Mouse (Mus musculus): ENCODE data around the gene Wnt3. TPM values are rescaled to one million over a fixed set of nuclear protein-coding genes. Genes with fewer than 3 reads are reported as not detected.
"Not testable (repeated sequence)": the region's sequence is repeated elsewhere in the genome, so short reads cannot be mapped to it uniquely, and the experiment has no call there.

The Wnt3 gene
- polyA plus RNA-seq, 1 experiment from 2014 or later = 5.3 TPM

GRCm38 (mm10) chr11:103760891-103761290 lies 13.1 kb upstream of the Wnt3 start:
- not testable (repeated sequence) for DNase-seq (ENCODE audit: low spot score); ATAC-seq (replicated peaks; ENCODE audit: insufficient number of reproducible peaks, low FRiP score, low TSS enrichment, low read depth); H3K9ac ChIP-seq (replicated peaks; ENCODE audit: low read length); H3K27me3 ChIP-seq (ENCODE audit: control insufficient read depth, insufficient read depth, low read length); H3K36me3 ChIP-seq (replicated peaks; ENCODE audit: control insufficient read depth, insufficient read depth, low read depth, low read length); H3K4me1 ChIP-seq (ENCODE audit: control insufficient read depth, insufficient read depth, low read length); H3K9me3 ChIP-seq (replicated peaks; ENCODE audit: control insufficient read depth, low read length); H3K4me3 ChIP-seq (ENCODE audit: low read depth, low read length); H3K27ac ChIP-seq (replicated peaks; ENCODE audit: low read depth, low read length); H3K4me2 ChIP-seq (ENCODE audit: low read depth, low read length)
- 92% methylated on average over 5 of the region's 5 CpGs for WGBS

DNA sequence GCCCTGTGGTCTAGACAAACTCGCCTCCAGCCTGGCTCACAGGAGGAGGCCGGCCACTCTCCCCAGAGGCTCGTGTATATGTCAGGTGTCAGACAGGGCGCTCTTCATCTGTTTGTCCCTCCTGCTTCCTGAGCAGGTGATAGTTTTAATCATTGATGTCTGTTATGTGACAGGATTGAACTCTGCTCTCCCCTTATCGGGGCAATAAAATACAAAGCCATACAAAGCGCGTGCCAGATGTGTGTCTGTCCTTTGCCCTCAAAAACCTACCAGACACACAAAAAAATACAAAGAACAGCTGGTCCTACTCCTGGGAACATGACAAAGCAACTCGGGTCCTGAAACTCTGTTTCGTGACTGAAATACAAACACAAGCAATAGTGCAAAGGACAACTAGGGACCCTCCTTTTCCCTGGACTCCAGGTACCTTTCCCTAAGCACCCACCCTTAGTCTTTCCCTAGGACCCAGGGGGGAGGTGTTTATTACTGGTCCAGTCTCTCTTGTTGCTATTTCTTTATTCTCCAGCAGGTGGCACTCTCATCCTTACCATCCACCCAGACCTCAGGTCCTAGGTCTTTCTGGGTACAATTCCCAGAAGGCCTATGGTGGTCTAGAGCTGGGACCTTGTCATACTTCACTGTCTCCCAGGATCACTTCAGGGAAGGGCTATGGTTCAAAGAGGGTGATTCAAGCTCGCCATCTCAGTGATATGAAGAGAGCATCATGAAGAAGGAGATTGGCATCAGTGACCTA lies 10.4 kb upstream of the Wnt3 start:
- no peaks in the 10 kb centered on the region for H3K4me1 ChIP-seq (ENCODE audit: control insufficient read depth, insufficient read depth, low read length)
- H3K9ac ChIP-seq (replicated peaks; ENCODE audit: low read length) = no peak overlapping the region
- no peaks in the 10 kb centered on the region; the same call in 1 of the 2 replicates for H3K27me3 ChIP-seq (ENCODE audit: control insufficient read depth, insufficient read depth, low read length)
- H3K4me2 ChIP-seq (ENCODE audit: low read depth, low read length) = no peak overlapping the region
- WGBS = 33% methylated on average over 10 of the region's 10 CpGs
- no peaks in the 10 kb centered on the region for H3K9me3 ChIP-seq (replicated peaks; ENCODE audit: control insufficient read depth, low read length)
- no peak for ATAC-seq (replicated peaks; ENCODE audit: insufficient number of reproducible peaks, low FRiP score, low TSS enrichment, low read depth)
- H3K27ac ChIP-seq (replicated peaks; ENCODE audit: low read depth, low read length) = no peak overlapping the region
- peak; percentile 77 for DNase-seq (ENCODE audit: low spot score)
- no peak overlapping the region for H3K4me3 ChIP-seq (ENCODE audit: low read depth, low read length)
- H3K36me3 ChIP-seq (replicated peaks; ENCODE audit: control insufficient read depth, insufficient read depth, low read depth, low read length) = no peaks in the 10 kb centered on the region

- Histone ChIP-seq H3K36me3 (replicated peaks; ENCODE audit: control insufficient read depth, insufficient read depth, low read depth, low read length) (no peaks in the 10 kb centered on the region), H3K9me3 (replicated peaks; ENCODE audit: control insufficient read depth, low read length) (no peaks in the 10 kb centered on the region), H3K4me1 (ENCODE audit: control insufficient read depth, insufficient read depth, low read length) (no peaks in the 10 kb centered on the region), H3K27me3 (ENCODE audit: control insufficient read depth, insufficient read depth, low read length) (no peaks in the 10 kb centered on the region; the same call in 1 of the 2 replicates), H3K4me2 (ENCODE audit: low read depth, low read length) (no peak overlapping the region), H3K4me3 (ENCODE audit: low read depth, low read length) (no peak overlapping the region), H3K27ac (replicated peaks; ENCODE audit: low read depth, low read length) (no peak overlapping the region), H3K9ac (replicated peaks; ENCODE audit: low read length) (no peak overlapping the region)
- DNase-seq (ENCODE audit: low spot score) (no peak), ATAC-seq (replicated peaks; ENCODE audit: insufficient number of reproducible peaks, low FRiP score, low TSS enrichment, low read depth) (no peak)
- 53% methylated on average over 6 of the region's 6 CpGs for WGBS
These were observed 9.3 kb upstream of the Wnt3 start for GRCm38 (mm10) chr11:103764601-103765000.

- Histone ChIP-seq H3K4me1 (ENCODE audit: control insufficient read depth, insufficient read depth, low read length) (no peaks in the 10 kb centered on the region), H3K9me3 (replicated peaks; ENCODE audit: control insufficient read depth, low read length) (no peaks in the 10 kb centered on the region), H3K4me3 (ENCODE audit: low read depth, low read length) (no peak overlapping the region), H3K9ac (replicated peaks; ENCODE audit: low read length) (no peak overlapping the region), H3K36me3 (replicated peaks; ENCODE audit: control insufficient read depth, insufficient read depth, low read depth, low read length) (no peaks in the 10 kb centered on the region), H3K27me3 (ENCODE audit: control insufficient read depth, insufficient read depth, low read length) (peaks cover 7% of the 10 kb centered on the region), H3K27ac (replicated peaks; ENCODE audit: low read depth, low read length) (no peak overlapping the region), H3K4me2 (ENCODE audit: low read depth, low read length) (no peak overlapping the region)
- DNase-seq (ENCODE audit: low spot score) = peak; percentile 20
- 0% methylated on average over 6 of the region's 6 CpGs for WGBS
- ATAC-seq (replicated peaks; ENCODE audit: insufficient number of reproducible peaks, low FRiP score, low TSS enrichment, low read depth) = no peak
These were observed 8.4 kb upstream of the Wnt3 start for GRCm38 (mm10) chr11:103765556-103766011.

DNA sequence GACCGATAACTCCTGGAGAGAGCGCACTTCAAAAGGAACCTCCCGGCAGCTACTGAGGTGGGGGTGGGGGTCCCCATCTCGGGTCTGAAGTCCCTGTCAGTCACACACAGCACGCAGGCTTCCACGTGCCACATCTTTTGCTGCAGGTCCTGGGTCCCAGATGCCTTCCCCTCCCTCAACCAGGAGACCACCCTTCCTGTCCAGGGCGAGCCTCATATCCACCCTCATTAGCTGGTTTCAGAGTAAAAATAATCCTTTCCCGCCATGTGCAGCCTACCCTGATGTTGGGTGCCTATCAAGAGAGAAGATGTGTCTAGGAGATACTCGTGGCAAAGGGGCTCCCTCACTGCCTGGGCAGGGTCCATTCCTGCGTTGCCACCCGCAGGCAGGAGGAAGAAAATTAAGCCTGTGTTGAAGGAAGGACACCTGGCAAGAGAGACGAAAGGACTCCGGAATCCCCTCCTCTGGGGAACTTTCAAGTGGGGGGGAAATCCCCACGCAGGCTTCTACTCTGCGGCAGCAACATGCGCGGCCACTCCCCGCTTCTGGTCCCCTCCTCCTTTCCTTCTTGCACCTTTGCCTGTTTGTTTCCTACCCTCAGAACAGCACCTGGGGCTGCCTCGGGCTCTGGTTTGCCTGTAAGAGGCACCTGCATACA lies 2.7 kb upstream of the Wnt3 start:
- Histone ChIP-seq H3K9me3 (replicated peaks; ENCODE audit: control insufficient read depth, low read length) (no peaks in the 10 kb centered on the region), H3K4me2 (ENCODE audit: low read depth, low read length) (no peak overlapping the region), H3K4me3 (ENCODE audit: low read depth, low read length) (no peak overlapping the region), H3K36me3 (replicated peaks; ENCODE audit: control insufficient read depth, insufficient read depth, low read depth, low read length) (no peaks in the 10 kb centered on the region), H3K27ac (replicated peaks; ENCODE audit: low read depth, low read length) (no peak overlapping the region), H3K4me1 (ENCODE audit: control insufficient read depth, insufficient read depth, low read length) (no peaks in the 10 kb centered on the region; the same call in none of the 2 replicates), H3K9ac (replicated peaks; ENCODE audit: low read length) (no peak overlapping the region), H3K27me3 (ENCODE audit: control insufficient read depth, insufficient read depth, low read length) (peaks cover 57% of the 10 kb centered on the region)
- DNase-seq (ENCODE audit: low spot score) (no peak), ATAC-seq (replicated peaks; ENCODE audit: insufficient number of reproducible peaks, low FRiP score, low TSS enrichment, low read depth) (no peak)
- WGBS = 3% methylated on average over 19 of the region's 19 CpGs

DNA sequence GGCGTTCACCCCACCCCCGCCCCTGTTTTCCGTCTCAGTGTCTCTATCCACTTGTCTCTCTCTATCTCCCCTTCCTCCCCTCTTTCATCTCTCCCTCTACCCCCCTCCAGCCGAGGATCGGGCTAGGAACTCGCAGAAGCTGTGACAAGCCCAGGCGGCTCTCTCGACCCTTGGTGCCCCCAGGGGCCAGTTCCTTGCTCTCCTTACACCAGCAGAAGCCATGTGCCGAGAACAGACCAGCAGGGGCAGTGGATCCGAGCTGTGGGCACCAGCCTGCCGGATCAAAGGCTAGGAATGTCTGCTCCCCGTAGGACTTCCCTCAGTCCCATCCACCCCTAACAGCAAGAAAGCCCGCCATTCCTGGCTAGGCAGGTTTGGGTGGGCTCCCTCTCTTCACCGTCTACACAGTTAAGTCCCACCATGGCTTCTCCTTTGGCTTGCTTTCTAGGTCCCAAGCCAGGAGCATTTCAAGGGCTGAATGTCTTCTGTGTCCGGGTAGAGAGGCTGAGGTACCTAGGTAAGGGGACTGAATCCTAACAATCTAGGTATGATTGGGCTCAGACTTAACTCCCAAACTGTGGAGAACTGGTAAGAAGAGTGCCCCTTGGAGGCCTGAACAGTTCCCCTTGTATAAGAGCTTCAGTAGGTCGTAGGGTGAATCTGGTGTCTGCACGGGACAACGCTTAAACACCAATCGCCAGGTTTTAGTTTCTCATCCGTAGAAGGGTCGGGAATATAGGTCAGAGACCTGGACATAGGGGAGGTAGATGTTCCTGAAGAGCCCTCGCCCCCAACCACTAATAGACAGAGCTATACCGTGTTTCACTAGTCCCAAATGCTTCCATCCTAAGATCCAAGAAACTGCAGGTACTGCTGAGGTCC lies 1.2 kb upstream of the Wnt3 start:
- no peak overlapping the region for H3K27ac ChIP-seq (replicated peaks; ENCODE audit: low read depth, low read length)
- H3K9me3 ChIP-seq (replicated peaks; ENCODE audit: control insufficient read depth, low read length) = no peaks in the 10 kb centered on the region
- peak overlapping the region; percentile 54 for H3K4me2 ChIP-seq (ENCODE audit: low read depth, low read length)
- ATAC-seq (replicated peaks; ENCODE audit: insufficient number of reproducible peaks, low FRiP score, low TSS enrichment, low read depth) (no peak), DNase-seq (ENCODE audit: low spot score) (peak; percentile 20)
- peak overlapping the region; percentile 22; the same call in 1 of the 2 replicates for H3K9ac ChIP-seq (replicated peaks; ENCODE audit: low read length)
- H3K4me1 ChIP-seq (ENCODE audit: control insufficient read depth, insufficient read depth, low read length) = no peaks in the 10 kb centered on the region; the same call in none of the 2 replicates
- 2% methylated on average over 23 of the region's 23 CpGs for WGBS
- H3K27me3 ChIP-seq (ENCODE audit: control insufficient read depth, insufficient read depth, low read length) = peaks cover 63% of the 10 kb centered on the region
- peak overlapping the region; percentile 34 for H3K4me3 ChIP-seq (ENCODE audit: low read depth, low read length)
- no peaks in the 10 kb centered on the region for H3K36me3 ChIP-seq (replicated peaks; ENCODE audit: control insufficient read depth, insufficient read depth, low read depth, low read length)

DNA sequence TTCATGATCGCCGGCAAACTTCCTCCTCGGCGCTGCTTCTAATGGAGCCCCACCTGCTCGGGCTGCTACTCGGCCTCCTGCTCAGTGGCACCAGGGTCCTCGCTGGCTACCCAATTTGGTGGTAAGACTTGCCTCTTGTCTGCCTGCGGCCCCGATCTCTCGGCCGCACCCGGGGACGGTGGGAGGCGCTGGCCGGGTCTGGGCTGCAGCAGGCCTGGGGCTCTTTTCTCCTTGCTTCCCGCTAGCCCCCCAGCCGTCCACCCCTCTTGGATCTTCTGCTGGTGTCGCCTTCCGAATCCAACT lies 229 bp downstream of the Wnt3 start:
- H3K9ac ChIP-seq (replicated peaks; ENCODE audit: low read length) = no peak overlapping the region
- no peaks in the 10 kb centered on the region for H3K9me3 ChIP-seq (replicated peaks; ENCODE audit: control insufficient read depth, low read length)
- ATAC-seq (replicated peaks; ENCODE audit: insufficient number of reproducible peaks, low FRiP score, low TSS enrichment, low read depth) (no peak), DNase-seq (ENCODE audit: low spot score) (no peak)
- H3K4me3 ChIP-seq (ENCODE audit: low read depth, low read length) = peak overlapping the region; percentile 34
- 1% methylated on average over 19 of the region's 19 CpGs for WGBS
- no peak overlapping the region for H3K27ac ChIP-seq (replicated peaks; ENCODE audit: low read depth, low read length)
- peak overlapping the region; percentile 54 for H3K4me2 ChIP-seq (ENCODE audit: low read depth, low read length)
- no peaks in the 10 kb centered on the region for H3K36me3 ChIP-seq (replicated peaks; ENCODE audit: control insufficient read depth, insufficient read depth, low read depth, low read length)
- H3K27me3 ChIP-seq (ENCODE audit: control insufficient read depth, insufficient read depth, low read length) = peaks cover 63% of the 10 kb centered on the region
- H3K4me1 ChIP-seq (ENCODE audit: control insufficient read depth, insufficient read depth, low read length) = no peaks in the 10 kb centered on the region; the same call in none of the 2 replicates

All from embryonic facial prominence, embryonic 11.5 days (tissue).